In the genomic region with DNA sequence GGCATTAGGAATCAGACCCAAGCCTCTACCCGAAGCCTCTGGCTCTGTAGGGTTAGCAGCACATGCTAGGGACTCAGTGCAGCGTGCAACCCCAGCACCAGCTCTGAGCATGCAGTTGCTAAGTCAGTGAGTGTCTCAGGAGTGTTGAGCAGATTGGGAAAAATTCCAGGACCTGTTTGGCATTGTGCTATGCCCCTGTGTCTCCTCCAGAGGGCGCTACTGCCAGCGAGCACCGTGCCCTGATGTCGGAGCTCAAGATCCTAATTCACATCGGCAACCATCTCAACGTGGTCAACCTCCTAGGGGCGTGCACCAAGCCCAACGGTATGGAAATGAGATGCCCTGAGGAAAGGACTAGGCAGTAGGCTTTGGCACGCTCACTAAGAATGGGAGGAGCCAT, we compare ENCODE assay signal across 9 mouse cellular contexts. TPM values are rescaled to one million over a fixed set of nuclear protein-coding genes. Genes with fewer than 3 reads are reported as not detected.
A peak's percentile ranks its signal among the peaks of the same experiment; 100 is the strongest.
DNase-seq lines count a peak whose midpoint lies in the region; ATAC-seq and TF ChIP-seq lines count a peak whose summit lies in the region.
"Had no signal": no experiment of that assay in that cellular context is flagged by ENCODE, and none has a peak within 500 bp of the region (broad histone marks: within the 10 kb centered on the region; RNA-seq: fewer than 3 reads in every experiment).

No protein-coding gene starts in this region.

- no peak overlapping the region for H3K4me2 ChIP-seq in midbrain, embryonic 13.5 days (replicated peaks)
- H3K4me2 ChIP-seq in hindbrain, embryonic 16.5 days (ENCODE audit: low read length) = peak overlapping the region; percentile 20; the same call in 1 of the 2 replicates
- no peak overlapping the region for H3K4me2 ChIP-seq in stomach, postnatal 0 days (replicated peaks; ENCODE audit: low read depth)
- H3K4me2 ChIP-seq in intestine, embryonic 15.5 days (replicated peaks) = no peak overlapping the region

- ATAC-seq in cerebellum, adult (ENCODE audit: insufficient number of reproducible peaks, low FRiP score, low TSS enrichment) = no peak
- ATAC-seq in midbrain, embryonic 13.5 days = no peak
- ATAC-seq in hindbrain, embryonic 16.5 days = 0 out of 2 replicates have a peak, but pooled peaks have one; percentile 16
- ATAC-seq in stomach, postnatal 0 days (ENCODE audit: low FRiP score, low TSS enrichment) = no peak
- no peak for ATAC-seq in intestine, embryonic 15.5 days

- TF ChIP-seq CTCF in stomach, postnatal 0 days (IDR thresholded peaks at IDR 0.05; ENCODE audit: low read depth) = peak; percentile 71

- no peaks in the 10 kb centered on the region for H3K36me3 ChIP-seq in midbrain, embryonic 10.5 days
- no peaks in the 10 kb centered on the region for H3K36me3 ChIP-seq in midbrain, embryonic 13.5 days
- H3K36me3 ChIP-seq in hindbrain, embryonic 16.5 days (ENCODE audit: control insufficient read depth, insufficient read depth, low read length) = no peaks in the 10 kb centered on the region
- H3K36me3 ChIP-seq in stomach, postnatal 0 days (ENCODE audit: control insufficient read depth, insufficient read depth, low read length) = no peaks in the 10 kb centered on the region
- H3K36me3 ChIP-seq in intestine, embryonic 15.5 days = no peaks in the 10 kb centered on the region

- peaks cover 70% of the 10 kb centered on the region for H3K27me3 ChIP-seq in midbrain, embryonic 10.5 days (ENCODE audit: low read depth, poor library complexity, severe bottlenecking)
- peaks cover 67% of the 10 kb centered on the region for H3K27me3 ChIP-seq in midbrain, embryonic 13.5 days
- H3K27me3 ChIP-seq in hindbrain, embryonic 16.5 days (replicated peaks; ENCODE audit: control insufficient read depth, insufficient read depth, low read length) = peaks cover 32% of the 10 kb centered on the region
- H3K27me3 ChIP-seq in stomach, postnatal 0 days (ENCODE audit: control insufficient read depth, insufficient read depth, low read length) = peaks cover 2% of the 10 kb centered on the region; the same call in 1 of the 2 replicates
- peaks cover 41% of the 10 kb centered on the region for H3K27me3 ChIP-seq in intestine, embryonic 15.5 days (replicated peaks)

- no peak overlapping the region for H3K9ac ChIP-seq in midbrain, embryonic 13.5 days (replicated peaks)
- H3K9ac ChIP-seq in hindbrain, embryonic 16.5 days (ENCODE audit: low read depth, low read length) = no peak overlapping the region
- no peak overlapping the region for H3K9ac ChIP-seq in stomach, postnatal 0 days (ENCODE audit: low read length)
- H3K9ac ChIP-seq in intestine, embryonic 15.5 days = no peak overlapping the region

- 4% methylated on average over 11 of the region's 11 CpGs for whole genome bisulfite sequencing in midbrain, embryonic 10.5 days
- 3% methylated on average over 11 of the region's 11 CpGs for WGBS in midbrain, embryonic 13.5 days
- WGBS in hindbrain, embryonic 16.5 days = 3% methylated on average over 11 of the region's 11 CpGs
- WGBS in stomach, postnatal 0 days = 11% methylated on average over 11 of the region's 11 CpGs
- 3% methylated on average over 11 of the region's 11 CpGs for WGBS in intestine, embryonic 15.5 days

- peaks cover 22% of the 10 kb centered on the region for H3K4me1 ChIP-seq in midbrain, embryonic 10.5 days
- H3K4me1 ChIP-seq in midbrain, embryonic 13.5 days (replicated peaks) = peaks cover 13% of the 10 kb centered on the region
- H3K4me1 ChIP-seq in hindbrain, embryonic 16.5 days (ENCODE audit: control insufficient read depth, insufficient read depth, low read depth, low read length) = peaks cover 13% of the 10 kb centered on the region
- H3K4me1 ChIP-seq in stomach, postnatal 0 days (replicated peaks; ENCODE audit: control insufficient read depth, insufficient read depth) = no peaks in the 10 kb centered on the region
- H3K4me1 ChIP-seq in intestine, embryonic 15.5 days (replicated peaks) = peaks cover 6% of the 10 kb centered on the region; the same call in 1 of the 2 replicates

- DNase-seq in cerebellum, postnatal 10 days = peak; percentile 27 to 46
- peak; percentile 51 for DNase-seq in midbrain, embryonic 10.5 days (ENCODE audit: low spot score)
- DNase-seq in stomach, postnatal 0 days (ENCODE audit: low spot score) = peak; percentile 21
- no peak for DNase-seq in B cell, adult 2 months

- no peak for TF ChIP-seq EP300 in stomach, postnatal 0 days (optimal IDR thresholded peaks at IDR 0.05)

- H3K27ac ChIP-seq in midbrain, embryonic 10.5 days (replicated peaks) = no peak overlapping the region
- H3K27ac ChIP-seq in midbrain, embryonic 13.5 days = no peak overlapping the region
- H3K27ac ChIP-seq in hindbrain, embryonic 16.5 days (ENCODE audit: low read depth, low read length) = no peak overlapping the region
- H3K27ac ChIP-seq in stomach, postnatal 0 days (replicated peaks) = no peak overlapping the region
- H3K27ac ChIP-seq in intestine, embryonic 15.5 days = no peak overlapping the region

- no peaks in the 10 kb centered on the region for H3K9me3 ChIP-seq in midbrain, embryonic 10.5 days (replicated peaks)
- no peaks in the 10 kb centered on the region for H3K9me3 ChIP-seq in midbrain, embryonic 13.5 days
- H3K9me3 ChIP-seq in hindbrain, embryonic 16.5 days (ENCODE audit: control insufficient read depth, low read length) = no peaks in the 10 kb centered on the region
- H3K9me3 ChIP-seq in stomach, postnatal 0 days (ENCODE audit: control insufficient read depth, low read length) = no peaks in the 10 kb centered on the region
- no peaks in the 10 kb centered on the region for H3K9me3 ChIP-seq in intestine, embryonic 15.5 days

- peak overlapping the region; percentile 24 for H3K4me3 ChIP-seq in midbrain, embryonic 10.5 days
- H3K4me3 ChIP-seq in midbrain, embryonic 13.5 days (replicated peaks) = no peak overlapping the region
- 0 out of 2 replicates have a peak overlapping the region, but pooled peaks have one; percentile 0 for H3K4me3 ChIP-seq in hindbrain, embryonic 16.5 days (ENCODE audit: low read length)
- no peak overlapping the region for H3K4me3 ChIP-seq in stomach, postnatal 0 days (ENCODE audit: low read depth, low read length)
- H3K4me3 ChIP-seq in intestine, embryonic 15.5 days (replicated peaks) = no peak overlapping the region
- H3K4me3 ChIP-seq: megakaryocyte, embryonic 14.5 days had no signal

RNA-seq across cellular contexts. Expression of a gene that starts 27.0 kb away (rescaled TPM):
- polyA plus RNA-seq in midbrain, embryonic 10.5 days (2016; fragmentation: Nextera tagmentation; extraction: Ambion mirVana) = not detected in 2 replicates
- polyA plus RNA-seq in midbrain, embryonic 13.5 days (2015; fragmentation: Nextera tagmentation; extraction: Ambion mirVana) = not detected in 2 replicates
- not detected in 2 replicates for polyA plus RNA-seq in hindbrain, embryonic 16.5 days (2015; fragmentation: Nextera tagmentation; extraction: Ambion mirVana)
- polyA plus RNA-seq in stomach, postnatal 0 days (2015; fragmentation: Nextera tagmentation; extraction: Ambion mirVana) = 3.6 and 3.9 TPM in 2 replicates
- not detected in 2 replicates for polyA plus RNA-seq in intestine, embryonic 15.5 days (2015; fragmentation: Nextera tagmentation; extraction: Ambion mirVana)

RNA-seq across cellular contexts. Expression of a gene that starts 27.4 kb away (rescaled TPM):
- polyA plus RNA-seq in midbrain, embryonic 10.5 days (2016; fragmentation: Nextera tagmentation; extraction: Ambion mirVana) = 3.8 TPM in 2 replicates
- polyA plus RNA-seq in midbrain, embryonic 13.5 days (2015; fragmentation: Nextera tagmentation; extraction: Ambion mirVana) = 1.2 and 1.8 TPM in 2 replicates
- 1.5 and 1.9 TPM in 2 replicates for polyA plus RNA-seq in hindbrain, embryonic 16.5 days (2015; fragmentation: Nextera tagmentation; extraction: Ambion mirVana)
- polyA plus RNA-seq in stomach, postnatal 0 days (2015; fragmentation: Nextera tagmentation; extraction: Ambion mirVana) = 1.4 and 1.5 TPM in 2 replicates
- 4.5 TPM in 2 replicates for polyA plus RNA-seq in intestine, embryonic 15.5 days (2015; fragmentation: Nextera tagmentation; extraction: Ambion mirVana)

Comparison
In these comparisons a context has a peak if more than half of its experiments do, and no peak if none do; other contexts are left out.
1. H3K4me3 ChIP-seq: peak in midbrain, embryonic 10.5 days (single experiment) and hindbrain, embryonic 16.5 days (single experiment); none in midbrain, embryonic 13.5 days (single experiment), stomach, postnatal 0 days (single experiment) and intestine, embryonic 15.5 days (single experiment).
2. DNase-seq: peak in cerebellum, postnatal 10 days (2 of 2), midbrain, embryonic 10.5 days (single experiment) and stomach, postnatal 0 days (single experiment); none in B cell, adult 2 months (0 of 2).